ENCODE assay signal across 9 mouse cellular contexts in genomic region chr6:145359470-145360430, GRCm38 (mm10).
DNase-seq lines count a peak whose midpoint lies in the region; ATAC-seq and TF ChIP-seq lines count a peak whose summit lies in the region.
"Had no signal": no experiment of that assay in that cellular context is flagged by ENCODE, and none has a peak within 500 bp of the region (broad histone marks: within the 10 kb centered on the region; RNA-seq: fewer than 3 reads in every experiment).

No protein-coding gene starts in this region.

- no peaks in the 10 kb centered on the region for H3K36me3 ChIP-seq in heart, embryonic 13.5 days
- H3K36me3 ChIP-seq: G1E had no signal

- no peaks in the 10 kb centered on the region for H3K4me1 ChIP-seq in cerebellum, adult 2 months (ENCODE audit: control insufficient read depth, insufficient read depth, low read length)
- peaks cover 16% of the 10 kb centered on the region; the same call in 1 of the 2 replicates for H3K4me1 ChIP-seq in heart, embryonic 13.5 days

- no peak overlapping the region for H3K27ac ChIP-seq in cerebellum, adult 2 months (ENCODE audit: insufficient read depth, low read length)
- no peak overlapping the region for H3K27ac ChIP-seq in heart, embryonic 13.5 days (replicated peaks)

- H3K9ac ChIP-seq in heart, embryonic 13.5 days = peak overlapping the region; percentile 62

- H3K4me2 ChIP-seq in heart, embryonic 13.5 days = peak overlapping the region; percentile 47

- peaks cover 5% of the 10 kb centered on the region; the same call in 1 of the 2 replicates for H3K9me3 ChIP-seq in heart, embryonic 13.5 days

- ATAC-seq in cerebellum, adult (ENCODE audit: insufficient number of reproducible peaks, low FRiP score, low TSS enrichment) = no peak
- ATAC-seq in CD4-positive, CD25-positive, alpha-beta regulatory T cell, adult 4 months = peak; percentile 82
- ATAC-seq in heart, embryonic 13.5 days (ENCODE audit: extremely low read depth, insufficient number of reproducible peaks, low FRiP score, low TSS enrichment) = no peak

- WGBS in cerebellum, adult 2 months = 37% methylated on average over 26 of the region's 26 CpGs
- 39% methylated on average over 26 of the region's 26 CpGs for WGBS in heart, embryonic 13.5 days

- TF ChIP-seq POLR2A in cerebellum, adult 2 months (IDR thresholded peaks at IDR 0.05; ENCODE audit: borderline replicate concordance, insufficient read depth, low read length) = no peak

- TF ChIP-seq CTCF in cerebellum, adult 2 months (IDR thresholded peaks at IDR 0.05; ENCODE audit: borderline replicate concordance, insufficient read depth, low read depth, low read length) = peak; percentile 40; the same call in 1 of the 2 replicates

- H3K4me3 ChIP-seq in cerebellum, adult 2 months (replicated peaks; ENCODE audit: insufficient read depth, low read depth, low read length) = no peak overlapping the region
- H3K4me3 ChIP-seq in heart, embryonic 13.5 days = no peak overlapping the region

- peak; percentile 43 to 49 for DNase-seq in cerebellum, adult 2 months
- DNase-seq in cerebellum, adult 9-10 months = peak; percentile 61
- peak; percentile 64 for DNase-seq in kidney, postnatal 14 days
- DNase-seq in lung, postnatal 36 days = peak; percentile 70
- DNase-seq in skeletal muscle tissue, adult 2 months (ENCODE audit: low read depth, low spot score) = peak; percentile 39

- no peaks in the 10 kb centered on the region for H3K27me3 ChIP-seq in cerebellum, adult 2 months (ENCODE audit: control insufficient read depth, insufficient read depth, low read length)
- H3K27me3 ChIP-seq in heart, embryonic 13.5 days (replicated peaks) = peaks cover 10% of the 10 kb centered on the region
